Mouse (Mus musculus): ENCODE measurements at regions not wholly inside any gene's neighbourhood (a gene's known extent, or its start where the extent isn't known, plus 50 kb on each side); places are given as distances from the start of the nearest gene placed in this dataset.
"Not testable (repeated sequence)": the region's sequence is repeated elsewhere in the genome, so short reads cannot be mapped to it uniquely, and the experiment has no call there.

- not testable (repeated sequence) for H3K27me3 ChIP-seq (replicated peaks; ENCODE audit: control insufficient read depth, insufficient read depth, low read length); H3K4me1 ChIP-seq (ENCODE audit: control insufficient read depth, insufficient read depth, low read length); H3K36me3 ChIP-seq (ENCODE audit: control insufficient read depth, insufficient read depth, low read length); H3K27ac ChIP-seq (ENCODE audit: insufficient read depth, low read depth, low read length)
- peak; percentile 31 for DNase-seq
- peak overlapping the region; percentile 25; the same call in 1 of the 2 replicates for H3K4me3 ChIP-seq (ENCODE audit: insufficient read depth, low read depth, low read length)
- WGBS: 6% methylated on average over 37 of the region's 53 CpGs
Observed at GRCm38 (mm10) chr12:19387706-19388105, 566.6 kb upstream of the Gm21863 start.

All from kidney, adult 2 months (tissue).